Mouse (Mus musculus): Measurements from ENCODE around the gene Olfr786. TPM values are rescaled to one million over a fixed set of nuclear protein-coding genes. Genes with fewer than 3 reads are reported as not detected.

The Olfr786 gene
- not detected for polyA plus RNA-seq (2014; fragmentation: Illumina TruSeq; extraction: RNeasy Lipid Tissue Mini Kit (QIAGEN cat#74804); ENCODE audit: low read depth, low replicate concordance)

DNA sequence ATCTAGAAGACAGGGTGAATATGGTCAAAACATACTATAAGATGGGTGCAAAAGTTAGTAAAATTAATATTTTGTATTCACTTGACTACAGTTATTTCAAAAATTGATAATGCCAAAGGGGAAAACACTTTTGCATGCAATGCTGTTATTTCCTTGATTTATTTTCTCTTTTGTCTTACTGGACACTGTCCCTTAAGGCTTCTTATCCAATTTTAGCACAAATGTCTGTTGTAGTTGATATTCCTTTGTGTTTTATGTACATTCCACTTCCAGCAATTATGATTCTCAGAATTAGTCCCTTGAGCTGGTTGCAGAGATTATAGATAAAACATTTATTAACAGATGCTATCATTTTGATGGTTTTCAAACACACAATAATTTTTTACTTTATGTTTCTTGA is at the start of gene Olfr786:
Gene Olfr786 (plus strand): TSS at position 301 of the 400 bp plus-strand sequence.

DNA sequence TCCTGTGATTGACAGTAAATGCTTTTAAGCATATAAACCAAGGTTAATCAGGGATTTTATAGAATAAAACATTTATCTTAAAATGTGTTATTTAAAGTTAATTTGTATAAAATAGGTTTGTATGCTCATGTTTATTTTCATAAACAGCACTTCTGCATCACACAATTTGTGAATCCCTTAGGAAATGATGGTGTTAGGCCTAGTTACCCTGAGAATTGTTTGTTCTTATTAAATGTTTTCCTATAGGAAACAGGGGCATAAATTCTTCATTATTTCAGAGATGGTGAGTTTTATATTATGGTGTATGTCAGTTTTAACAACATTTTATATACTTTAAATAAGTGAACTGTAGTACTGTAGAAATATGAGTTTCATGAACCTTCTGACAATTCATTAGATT is 43.3 kb upstream of the Olfr786 start, which contains the start of gene Olfr784:
Gene Olfr784 (plus strand): TSS at position 301 of the 400 bp plus-strand sequence.

DNA sequence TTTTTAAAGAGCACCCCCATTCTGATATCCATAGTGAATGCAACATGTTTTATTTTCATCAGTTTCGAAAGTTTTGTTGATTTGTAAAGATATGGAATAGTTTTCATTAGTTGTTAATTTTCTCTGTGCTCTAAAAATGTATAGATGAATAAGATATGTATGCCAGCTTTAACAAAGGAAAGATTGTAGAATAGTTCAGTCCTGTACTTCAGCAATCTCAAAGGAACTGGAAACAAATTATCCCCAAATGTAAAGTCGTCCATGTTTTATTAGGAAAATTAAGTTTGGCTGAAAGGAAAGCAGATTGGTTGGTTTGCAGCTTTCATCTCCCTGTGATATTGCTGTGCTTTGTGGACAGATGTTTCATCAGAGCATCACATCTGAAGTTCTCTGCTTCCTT is 22.0 kb upstream of the Olfr786 start, which contains the start of gene Olfr785:
Gene Olfr785 (plus strand): TSS at position 301 of the 400 bp plus-strand sequence.

DNA sequence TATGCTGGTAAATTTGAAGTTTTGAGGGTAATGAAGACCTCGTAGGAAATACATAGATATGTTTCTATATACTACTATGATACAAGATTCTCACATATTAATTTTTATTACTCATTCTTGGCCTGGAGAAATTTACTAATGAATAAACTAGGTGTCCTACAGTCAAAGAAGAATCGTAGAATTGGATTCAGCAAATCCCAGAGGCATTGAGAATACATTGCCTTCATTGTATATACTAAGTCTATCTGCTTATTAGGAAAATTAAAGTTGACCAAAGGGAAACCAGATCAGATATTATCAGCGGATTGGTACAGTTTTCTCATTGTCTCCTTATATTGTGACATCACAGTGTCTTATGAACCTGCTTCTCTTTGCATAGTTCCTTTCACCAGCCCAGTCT is 34.5 kb downstream of the Olfr786 start, which contains the start of gene Olfr787:
Gene Olfr787 (plus strand): TSS at position 301 of the 400 bp plus-strand sequence.

DNA sequence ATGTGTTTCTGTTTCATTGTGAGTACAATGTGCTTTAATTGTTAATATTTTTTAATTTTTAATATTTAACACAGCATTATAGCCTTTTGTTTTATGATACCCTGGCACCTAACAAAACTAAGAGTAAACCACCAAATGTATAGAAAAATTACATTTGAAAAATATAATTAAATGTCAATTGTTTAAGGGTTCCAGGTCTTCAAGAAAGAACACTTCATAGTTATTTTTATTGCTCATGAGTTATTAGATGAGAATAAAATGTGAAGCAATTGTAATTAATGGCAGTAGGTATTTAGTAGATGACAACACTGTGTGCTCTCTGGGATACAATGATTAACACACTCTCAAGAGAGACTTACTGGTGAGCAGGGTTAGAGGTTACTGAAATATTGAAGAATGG is 43.6 kb downstream of the Olfr786 start, which contains the start of gene Olfr788:
Gene Olfr788 (plus strand): TSS at position 301 of the 400 bp plus-strand sequence.

DNA sequence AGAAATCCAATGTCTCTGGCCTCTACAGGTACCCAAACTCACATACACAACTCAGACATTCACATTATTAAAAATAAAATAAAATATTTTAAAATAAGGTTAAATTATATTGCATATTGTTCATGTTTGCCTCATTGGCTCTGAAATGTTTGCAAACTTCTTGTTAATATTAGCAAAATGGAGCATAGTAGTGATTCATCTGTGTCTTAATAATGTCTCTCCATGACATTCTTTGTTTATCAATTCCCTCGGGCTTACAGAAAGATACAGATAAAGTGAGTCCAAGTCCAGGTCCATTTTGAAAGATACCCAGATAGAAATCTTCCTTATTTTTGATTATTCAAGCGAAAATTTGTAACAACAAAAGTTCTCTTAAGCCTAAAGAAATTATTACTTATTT is 57.3 kb downstream of the Olfr786 start, which contains the start of gene Olfr789:
Gene Olfr789 (plus strand): TSS at position 301 of the 400 bp plus-strand sequence.

Other genes starting within 250 kb of the Olfr786 start
- not detected for gene Olfr772, start 249.4 kb upstream of the Olfr786 start, polyA plus RNA-seq (2014; fragmentation: Illumina TruSeq; extraction: RNeasy Lipid Tissue Mini Kit (QIAGEN cat#74804); ENCODE audit: low read depth, low replicate concordance)
- not detected for gene Olfr773, start 239.9 kb upstream of the Olfr786 start, polyA plus RNA-seq (2014; fragmentation: Illumina TruSeq; extraction: RNeasy Lipid Tissue Mini Kit (QIAGEN cat#74804); ENCODE audit: low read depth, low replicate concordance)
- not detected for gene Olfr774, start 191.1 kb upstream of the Olfr786 start, polyA plus RNA-seq (2014; fragmentation: Illumina TruSeq; extraction: RNeasy Lipid Tissue Mini Kit (QIAGEN cat#74804); ENCODE audit: low read depth, low replicate concordance)
- gene Olfr775, start 178.9 kb upstream of the Olfr786 start, polyA plus RNA-seq (2014; fragmentation: Illumina TruSeq; extraction: RNeasy Lipid Tissue Mini Kit (QIAGEN cat#74804); ENCODE audit: low read depth, low replicate concordance): not detected
- not detected for gene Olfr776, start 168.2 kb upstream of the Olfr786 start, polyA plus RNA-seq (2014; fragmentation: Illumina TruSeq; extraction: RNeasy Lipid Tissue Mini Kit (QIAGEN cat#74804); ENCODE audit: low read depth, low replicate concordance)
- gene Olfr777, start 155.8 kb upstream of the Olfr786 start, polyA plus RNA-seq (2014; fragmentation: Illumina TruSeq; extraction: RNeasy Lipid Tissue Mini Kit (QIAGEN cat#74804); ENCODE audit: low read depth, low replicate concordance): not detected
- not detected for gene Olfr780, start 109.2 kb upstream of the Olfr786 start, polyA plus RNA-seq (2014; fragmentation: Illumina TruSeq; extraction: RNeasy Lipid Tissue Mini Kit (QIAGEN cat#74804); ENCODE audit: low read depth, low replicate concordance)
- not detected for gene Olfr781, start 98.5 kb upstream of the Olfr786 start, polyA plus RNA-seq (2014; fragmentation: Illumina TruSeq; extraction: RNeasy Lipid Tissue Mini Kit (QIAGEN cat#74804); ENCODE audit: low read depth, low replicate concordance)
- not detected for gene Olfr782, start 78.5 kb upstream of the Olfr786 start, polyA plus RNA-seq (2014; fragmentation: Illumina TruSeq; extraction: RNeasy Lipid Tissue Mini Kit (QIAGEN cat#74804); ENCODE audit: low read depth, low replicate concordance)
- not detected for gene Olfr784, start 43.2 kb upstream of the Olfr786 start, polyA plus RNA-seq (2014; fragmentation: Illumina TruSeq; extraction: RNeasy Lipid Tissue Mini Kit (QIAGEN cat#74804); ENCODE audit: low read depth, low replicate concordance)
- gene Olfr785, start 21.9 kb upstream of the Olfr786 start, polyA plus RNA-seq (2014; fragmentation: Illumina TruSeq; extraction: RNeasy Lipid Tissue Mini Kit (QIAGEN cat#74804); ENCODE audit: low read depth, low replicate concordance): not detected
- not detected for gene Olfr787, start 34.6 kb downstream of the Olfr786 start, polyA plus RNA-seq (2014; fragmentation: Illumina TruSeq; extraction: RNeasy Lipid Tissue Mini Kit (QIAGEN cat#74804); ENCODE audit: low read depth, low replicate concordance)
- gene Olfr788, start 43.7 kb downstream of the Olfr786 start, polyA plus RNA-seq (2014; fragmentation: Illumina TruSeq; extraction: RNeasy Lipid Tissue Mini Kit (QIAGEN cat#74804); ENCODE audit: low read depth, low replicate concordance): not detected
- not detected for gene Olfr789, start 57.4 kb downstream of the Olfr786 start, polyA plus RNA-seq (2014; fragmentation: Illumina TruSeq; extraction: RNeasy Lipid Tissue Mini Kit (QIAGEN cat#74804); ENCODE audit: low read depth, low replicate concordance)
- gene Olfr790, start 71.2 kb downstream of the Olfr786 start, polyA plus RNA-seq (2014; fragmentation: Illumina TruSeq; extraction: RNeasy Lipid Tissue Mini Kit (QIAGEN cat#74804); ENCODE audit: low read depth, low replicate concordance): not detected
- not detected for gene Olfr791, start 94.5 kb downstream of the Olfr786 start, polyA plus RNA-seq (2014; fragmentation: Illumina TruSeq; extraction: RNeasy Lipid Tissue Mini Kit (QIAGEN cat#74804); ENCODE audit: low read depth, low replicate concordance)
- gene Olfr792, start 111.9 kb downstream of the Olfr786 start, polyA plus RNA-seq (2014; fragmentation: Illumina TruSeq; extraction: RNeasy Lipid Tissue Mini Kit (QIAGEN cat#74804); ENCODE audit: low read depth, low replicate concordance): not detected
- not detected for gene Olfr794, start 140.3 kb downstream of the Olfr786 start, polyA plus RNA-seq (2014; fragmentation: Illumina TruSeq; extraction: RNeasy Lipid Tissue Mini Kit (QIAGEN cat#74804); ENCODE audit: low read depth, low replicate concordance)
- not detected for gene Olfr796, start 185.3 kb downstream of the Olfr786 start, polyA plus RNA-seq (2014; fragmentation: Illumina TruSeq; extraction: RNeasy Lipid Tissue Mini Kit (QIAGEN cat#74804); ENCODE audit: low read depth, low replicate concordance)
- not detected for gene Olfr798, start 200.6 kb downstream of the Olfr786 start, polyA plus RNA-seq (2014; fragmentation: Illumina TruSeq; extraction: RNeasy Lipid Tissue Mini Kit (QIAGEN cat#74804); ENCODE audit: low read depth, low replicate concordance)
- not detected for gene Olfr799, start 210.2 kb downstream of the Olfr786 start, polyA plus RNA-seq (2014; fragmentation: Illumina TruSeq; extraction: RNeasy Lipid Tissue Mini Kit (QIAGEN cat#74804); ENCODE audit: low read depth, low replicate concordance)
- not detected for gene Olfr800, start 230.4 kb downstream of the Olfr786 start, polyA plus RNA-seq (2014; fragmentation: Illumina TruSeq; extraction: RNeasy Lipid Tissue Mini Kit (QIAGEN cat#74804); ENCODE audit: low read depth, low replicate concordance)
- not detected for gene Olfr801, start 246.6 kb downstream of the Olfr786 start, polyA plus RNA-seq (2014; fragmentation: Illumina TruSeq; extraction: RNeasy Lipid Tissue Mini Kit (QIAGEN cat#74804); ENCODE audit: low read depth, low replicate concordance)